Mouse (Mus musculus): ENCODE results near the gene Zfp446. TPM values are rescaled to one million over a fixed set of nuclear protein-coding genes. Genes with fewer than 3 reads are reported as not detected.

The Zfp446 gene
- polyA plus RNA-seq, 1 experiment from 2014 or later: 9.6 TPM

Other genes with a start within 250 kb of the Zfp446 start
- not detected in 2 replicates for gene Vmn2r56, start 242.8 kb upstream of the Zfp446 start, polyA plus RNA-seq (2014; fragmentation: Nextera tagmentation; extraction: Ambion mirVana)
- 11.7 and 12.8 TPM in 2 replicates for gene Zscan18, start 174.2 kb upstream of the Zfp446 start, polyA plus RNA-seq (2014; fragmentation: Nextera tagmentation; extraction: Ambion mirVana)
- gene Zfp329, start 159.0 kb upstream of the Zfp446 start, polyA plus RNA-seq (2014; fragmentation: Nextera tagmentation; extraction: Ambion mirVana): 19.5 and 19.8 TPM in 2 replicates
- gene Zfp110, start 143.1 kb upstream of the Zfp446 start, polyA plus RNA-seq (2014; fragmentation: Nextera tagmentation; extraction: Ambion mirVana): 28.9 and 32.3 TPM in 2 replicates
- 5.3 and 6.3 TPM in 2 replicates for gene Zfp128, start 96.7 kb upstream of the Zfp446 start, polyA plus RNA-seq (2014; fragmentation: Nextera tagmentation; extraction: Ambion mirVana)
- 19.6 and 21.7 TPM in 2 replicates for gene Zscan22, start 80.0 kb upstream of the Zfp446 start, polyA plus RNA-seq (2014; fragmentation: Nextera tagmentation; extraction: Ambion mirVana)
- gene Rps5, start 55.6 kb upstream of the Zfp446 start, polyA plus RNA-seq (2014; fragmentation: Nextera tagmentation; extraction: Ambion mirVana): 788 and 866 TPM in 2 replicates
- gene Rnf225, start 50.4 kb upstream of the Zfp446 start, polyA plus RNA-seq (2014; fragmentation: Nextera tagmentation; extraction: Ambion mirVana): 0.55 and 0.59 TPM in 2 replicates
- gene Zfp324, start 12.0 kb upstream of the Zfp446 start, polyA plus RNA-seq (2014; fragmentation: Nextera tagmentation; extraction: Ambion mirVana): 7.8 TPM in 2 replicates
- not detected in 2 replicates for gene Slc27a5, start 20.3 kb downstream of the Zfp446 start, polyA plus RNA-seq (2014; fragmentation: Nextera tagmentation; extraction: Ambion mirVana)
- 399 and 443 TPM in 2 replicates for gene Trim28, start 21.3 kb downstream of the Zfp446 start, polyA plus RNA-seq (2014; fragmentation: Nextera tagmentation; extraction: Ambion mirVana)
- gene Zbtb45, start 32.2 kb downstream of the Zfp446 start, polyA plus RNA-seq (2014; fragmentation: Nextera tagmentation; extraction: Ambion mirVana): 25.7 and 32.8 TPM in 2 replicates
- gene Chmp2a, start 57.0 kb downstream of the Zfp446 start, polyA plus RNA-seq (2014; fragmentation: Nextera tagmentation; extraction: Ambion mirVana): 133 and 140 TPM in 2 replicates
- 152 and 166 TPM in 2 replicates for gene Ube2m, start 60.4 kb downstream of the Zfp446 start, polyA plus RNA-seq (2014; fragmentation: Nextera tagmentation; extraction: Ambion mirVana)
- 1.3 and 2.7 TPM in 2 replicates for gene Mzf1, start 76.9 kb downstream of the Zfp446 start, polyA plus RNA-seq (2014; fragmentation: Nextera tagmentation; extraction: Ambion mirVana)
- gene Vmn1r85, start 117.3 kb downstream of the Zfp446 start, polyA plus RNA-seq (2014; fragmentation: Nextera tagmentation; extraction: Ambion mirVana): not detected in 2 replicates
- not detected in 2 replicates for gene Vmn1r86, start 142.1 kb downstream of the Zfp446 start, polyA plus RNA-seq (2014; fragmentation: Nextera tagmentation; extraction: Ambion mirVana)
- gene Vmn1r87, start 162.3 kb downstream of the Zfp446 start, polyA plus RNA-seq (2014; fragmentation: Nextera tagmentation; extraction: Ambion mirVana): not detected in 2 replicates
- gene Vmn1r88, start 181.7 kb downstream of the Zfp446 start, polyA plus RNA-seq (2014; fragmentation: Nextera tagmentation; extraction: Ambion mirVana): not detected in 2 replicates
- gene Vmn1r89, start 235.2 kb downstream of the Zfp446 start, polyA plus RNA-seq (2014; fragmentation: Nextera tagmentation; extraction: Ambion mirVana): not detected in 2 replicates

Measured in midbrain, embryonic 11.5 days (tissue).